Mouse (Mus musculus) C2C12 (cell line): ENCODE data around the gene Ncmap. TPM values are rescaled to one million over a fixed set of nuclear protein-coding genes. Genes with fewer than 3 reads are reported as not detected.

Experiments
- H3K27me3 ChIP-seq: one replicate; pipeline ENCODE4 v1.6.1; 2011; ENCODE audit not compliant: control insufficient read depth, insufficient read depth, insufficient read length
- H3K36me3 ChIP-seq: one replicate; pipeline ENCODE4 v1.6.1; 2011; ENCODE audit not compliant: control insufficient read depth, insufficient read depth
- H3K4me3 ChIP-seq: one replicate; pipeline ENCODE4 v1.5.1; 2011; ENCODE audit warnings: mild to moderate bottlenecking, control low read depth; ENCODE audit not compliant: poor library complexity, insufficient read depth, severe bottlenecking
- H3K79me2 ChIP-seq: one replicate; pipeline ENCODE4 v1.6.1; 2011; ENCODE audit not compliant: control insufficient read depth, insufficient read depth
- H3K79me3 ChIP-seq: one replicate; pipeline ENCODE4 v1.6.1; 2011; ENCODE audit warnings: low read depth, control low read depth
- H3ac ChIP-seq: one replicate; pipeline ENCODE3; 2011; ENCODE audit warnings: low read depth; ENCODE audit not compliant: control insufficient read depth, insufficient read length
- CEBPB ChIP-seq: IDR thresholded peaks from one replicate; pipeline ENCODE4 v1.6.1; 2011; ENCODE audit warnings: low read depth, mild to moderate bottlenecking, control low read depth, moderate library complexity
- CTCF ChIP-seq: IDR thresholded peaks from one replicate; pipeline ENCODE4 v1.5.1; 2011; ENCODE audit not compliant: control insufficient read depth, insufficient read depth, insufficient read length
- FOSL1 ChIP-seq: IDR thresholded peaks from one replicate; pipeline ENCODE4 v1.8.0; 2011; ENCODE audit warnings: mild to moderate bottlenecking, low read length; ENCODE audit not compliant: poor library complexity, insufficient read depth, severe bottlenecking
- MAX ChIP-seq: IDR thresholded peaks from one replicate; pipeline ENCODE4 v1.6.1; 2011; ENCODE audit warnings: mild to moderate bottlenecking, control low read depth
- MYOD1 ChIP-seq: IDR thresholded peaks from one replicate; pipeline ENCODE4 v1.6.1; 2011; ENCODE audit warnings: low read depth; ENCODE audit not compliant: control insufficient read depth, insufficient read length
- MYOG ChIP-seq: IDR thresholded peaks from one replicate; pipeline ENCODE4 v1.6.1; 2011; ENCODE audit not compliant: control insufficient read depth, insufficient read length; ENCODE audit errors: extremely low read depth
- USF1 ChIP-seq: IDR thresholded peaks from one replicate; pipeline ENCODE4 v1.6.1; 2011; ENCODE audit warnings: low read depth, mild to moderate bottlenecking, control low read depth, moderate library complexity
- polyA plus RNA-seq: library from polyadenylated mRNA; unstranded; fragments of >200 nt; fragmentation: generic; extraction: Trizol; gene quantifications from one replicate; pipeline ENCODE4 v1.2.1, GENCODE M21; 2012; ENCODE audit warnings: missing spikeins

Ncmap gene
- polyA plus RNA-seq, 1 experiment, result 0.02 TPM

GRCm38 (mm10) chr4:135385614-135386013, 12.4 kb downstream of the Ncmap start:
- TF ChIP-seq MAX (no peak), MYOG (no peak), CTCF (no peak), MYOD1 (no peak), FOSL1 (no peak), USF1 (no peak), CEBPB (no peak)
- Histone ChIP-seq H3K79me3 (no peaks in the 10 kb centered on the region), H3K79me2 (no peaks in the 10 kb centered on the region), H3ac (no peak overlapping the region), H3K36me3 (no peaks in the 10 kb centered on the region), H3K27me3 (peaks cover 5% of the 10 kb centered on the region), H3K4me3 (no peak overlapping the region)

DNA sequence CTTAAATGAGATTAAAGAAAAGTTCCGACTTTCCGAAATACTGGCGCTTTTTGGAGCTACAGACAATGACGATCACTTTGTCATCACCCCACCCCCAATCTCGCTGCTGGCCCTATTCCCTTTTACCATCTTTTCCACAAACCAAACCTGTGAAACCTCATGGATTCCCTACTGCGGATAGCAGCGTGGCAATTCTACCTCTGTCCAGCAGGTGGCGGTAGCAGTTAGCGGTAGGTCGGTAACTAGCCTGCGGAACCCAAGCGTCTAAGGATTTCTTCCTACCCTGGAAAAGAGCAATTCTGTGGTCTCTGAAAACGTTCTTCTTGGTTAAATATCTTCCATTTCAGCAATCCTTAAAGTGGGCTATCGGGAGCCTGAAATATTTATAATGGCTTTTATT, 15.7 kb downstream of the Ncmap start:
- Histone ChIP-seq H3K36me3 (no peaks in the 10 kb centered on the region), H3K4me3 (no peak overlapping the region), H3ac (no peak overlapping the region), H3K27me3 (peaks cover 26% of the 10 kb centered on the region), H3K79me2 (no peaks in the 10 kb centered on the region), H3K79me3 (no peaks in the 10 kb centered on the region)
- TF ChIP-seq FOSL1 (no peak), CTCF (peak; percentile 12), MAX (no peak), USF1 (no peak)

- TF ChIP-seq MAX, result no peak
- TF ChIP-seq CEBPB, result no peak
- TF ChIP-seq MYOD1, result no peak
- Histone ChIP-seq H3K79me3 (no peaks in the 10 kb centered on the region), H3ac (no peak overlapping the region), H3K27me3 (peaks cover 31% of the 10 kb centered on the region), H3K79me2 (no peaks in the 10 kb centered on the region), H3K36me3 (no peaks in the 10 kb centered on the region), H3K4me3 (no peak overlapping the region)
Measured at GRCm38 (mm10) chr4:135381355-135381754, 16.7 kb downstream of the Ncmap start.

DNA sequence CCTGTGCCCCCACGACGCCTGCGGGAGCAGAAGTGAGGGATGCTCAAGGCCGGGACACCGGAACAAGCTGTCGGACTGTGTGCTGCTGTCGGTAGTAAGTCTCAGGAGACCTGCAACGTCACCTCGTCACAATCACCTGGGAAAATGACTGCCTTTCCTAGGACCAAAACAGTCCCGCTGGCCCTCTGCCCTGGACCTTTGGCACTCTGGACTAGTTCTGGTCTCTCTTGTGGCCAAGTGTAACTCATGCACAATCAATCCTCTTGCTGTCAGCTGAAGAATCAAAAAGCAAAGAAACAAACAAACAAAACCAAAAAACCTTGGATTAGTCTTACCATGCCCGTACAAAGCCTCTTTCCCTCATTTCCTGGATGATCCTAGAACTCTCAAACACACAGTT, 20.8 kb downstream of the Ncmap start:
- H3K79me2 ChIP-seq, result no peaks in the 10 kb centered on the region
- no peaks in the 10 kb centered on the region for H3K79me3 ChIP-seq
- TF ChIP-seq MYOD1, result no peak
- TF ChIP-seq MYOG, result no peak
- TF ChIP-seq USF1, result no peak
- TF ChIP-seq FOSL1, result no peak
- no peak for TF ChIP-seq MAX
- TF ChIP-seq CTCF, result no peak
- no peak for TF ChIP-seq CEBPB
- no peaks in the 10 kb centered on the region for H3K36me3 ChIP-seq
- peaks cover 31% of the 10 kb centered on the region for H3K27me3 ChIP-seq
- H3K4me3 ChIP-seq, result no peak overlapping the region
- no peak overlapping the region for H3ac ChIP-seq

- TF ChIP-seq CEBPB, result no peak
- TF ChIP-seq USF1, result no peak
- Histone ChIP-seq H3K36me3 (no peaks in the 10 kb centered on the region), H3K4me3 (no peak overlapping the region), H3K79me3 (no peaks in the 10 kb centered on the region), H3K27me3 (peaks cover 27% of the 10 kb centered on the region), H3K79me2 (no peaks in the 10 kb centered on the region), H3ac (no peak overlapping the region)
Measured at GRCm38 (mm10) chr4:135375444-135375843, 22.6 kb downstream of the Ncmap start.

- Histone ChIP-seq H3K79me3 (no peaks in the 10 kb centered on the region), H3ac (no peak overlapping the region), H3K27me3 (peaks cover 14% of the 10 kb centered on the region), H3K36me3 (no peaks in the 10 kb centered on the region), H3K4me3 (no peak overlapping the region), H3K79me2 (no peaks in the 10 kb centered on the region)
- TF ChIP-seq MYOG (no peak), MAX (no peak), CEBPB (no peak), USF1 (no peak), FOSL1 (no peak), MYOD1 (no peak), CTCF (no peak)
Measured at GRCm38 (mm10) chr4:135373299-135373698, 24.7 kb downstream of the Ncmap start.

DNA sequence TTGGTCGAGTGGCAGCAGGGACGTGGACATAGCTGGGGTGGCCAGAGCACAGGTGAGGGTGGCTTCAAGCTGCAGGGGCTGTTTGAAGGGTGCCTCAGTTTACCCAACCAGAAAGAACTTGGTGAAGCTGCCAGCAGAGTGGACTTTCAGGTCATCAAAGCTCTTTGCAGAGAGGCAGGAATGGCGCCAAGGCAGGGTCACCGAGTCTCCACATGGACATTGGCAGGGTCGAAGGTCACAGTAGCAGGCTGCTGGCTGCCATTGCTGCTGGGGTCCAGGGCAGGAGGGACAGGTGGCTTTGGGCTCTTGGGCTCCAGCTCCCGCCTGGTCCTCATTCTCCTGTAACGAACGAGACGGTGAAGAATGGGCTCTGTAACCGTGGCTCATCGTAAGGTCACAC, 27.7 kb downstream of the Ncmap start:
- Histone ChIP-seq H3K36me3 (no peaks in the 10 kb centered on the region), H3K4me3 (no peak overlapping the region), H3K79me3 (no peaks in the 10 kb centered on the region), H3K27me3 (peaks cover 14% of the 10 kb centered on the region), H3K79me2 (no peaks in the 10 kb centered on the region), H3ac (no peak overlapping the region)
- no peak for TF ChIP-seq CEBPB
- no peak for TF ChIP-seq MYOG
- no peak for TF ChIP-seq CTCF
- TF ChIP-seq FOSL1, result no peak
- TF ChIP-seq USF1, result no peak
- TF ChIP-seq MAX, result no peak
- TF ChIP-seq MYOD1, result no peak
